Mouse (Mus musculus): Measurements from ENCODE around the gene Pum2.

GRCm38 (mm10) chr12:8661747-8662146 lies 12.2 kb upstream of the Pum2 start:
- TF ChIP-seq POLR2A (IDR thresholded peaks at IDR 0.05; ENCODE audit: extremely low read depth, insufficient read depth, low read length) (no peak), CTCF (IDR thresholded peaks at IDR 0.05; ENCODE audit: low read depth, low read length) (no peak)
